Mouse (Mus musculus) myocyte (in vitro differentiated cells): ENCODE measurements around the gene Usp33. TPM values are rescaled to one million over a fixed set of nuclear protein-coding genes. Genes with fewer than 3 reads are reported as not detected.

Experiments used
- H3K27me3 ChIP-seq: one replicate; pipeline ENCODE4 v1.6.1; 2011; ENCODE audit not compliant: control insufficient read depth, insufficient read depth, insufficient read length
- H3K36me3 ChIP-seq: one replicate; pipeline ENCODE4 v1.6.1; 2011; ENCODE audit not compliant: control insufficient read depth, insufficient read depth
- H3K4me2 ChIP-seq: one replicate; pipeline ENCODE4 v1.6.1; 2011; ENCODE audit warnings: low read depth, control low read depth
- H3K4me3 ChIP-seq: one replicate; pipeline ENCODE4 v1.5.1; 2011; ENCODE audit warnings: mild to moderate bottlenecking, control low read depth, moderate library complexity
- H3K79me2 ChIP-seq: one replicate; pipeline ENCODE4 v1.6.1; 2011; ENCODE audit not compliant: control insufficient read depth, insufficient read depth
- H3ac ChIP-seq: one replicate; pipeline ENCODE4 v1.6.1; 2011; ENCODE audit not compliant: control insufficient read depth, insufficient read length
- CEBPB ChIP-seq: IDR thresholded peaks from 2 replicates; pipeline ENCODE4 v1.6.1; 2011; ENCODE audit warnings: mild to moderate bottlenecking, moderate library complexity; ENCODE audit not compliant: poor library complexity, insufficient read depth, severe bottlenecking
- E2F4 ChIP-seq: IDR thresholded peaks from one replicate; pipeline ENCODE4 v1.6.1; 2011; ENCODE audit warnings: mild to moderate bottlenecking, control low read depth, moderate library complexity; ENCODE audit not compliant: insufficient read depth
- MAX ChIP-seq: IDR thresholded peaks from one replicate; pipeline ENCODE4 v1.6.1; 2011; ENCODE audit warnings: low read depth, mild to moderate bottlenecking, control low read depth
- MYOD1 ChIP-seq, 3 experiments: IDR thresholded peaks; one replicate each; pipeline ENCODE4 v1.6.1; 2011; ENCODE audit warnings: control low read depth in 2 of 3, low read depth in 2 of 3, mild to moderate bottlenecking in 2 of 3, moderate library complexity in 1 of 3; ENCODE audit not compliant: insufficient read length in 2 of 3, control insufficient read depth in 1 of 3
- MYOG ChIP-seq, 3 experiments: IDR thresholded peaks; one replicate each; pipeline ENCODE4 v1.6.1; 2011; ENCODE audit warnings: control low read depth in 2 of 3, low read depth in 2 of 3, mild to moderate bottlenecking in 2 of 3; ENCODE audit not compliant: insufficient read length in 2 of 3, control insufficient read depth in 1 of 3, insufficient read depth in 1 of 3
- POLR2A ChIP-seq: IDR thresholded peaks from one replicate; pipeline ENCODE4 v1.6.1; 2011; ENCODE audit warnings: low read depth, mild to moderate bottlenecking, control low read depth, moderate library complexity; ENCODE audit not compliant: insufficient read length
- POLR2AphosphoS2 ChIP-seq: IDR thresholded peaks from one replicate; pipeline ENCODE4 v1.6.1; 2011; ENCODE audit warnings: low read depth, control low read depth; ENCODE audit not compliant: insufficient read length
- REST ChIP-seq: IDR thresholded peaks from one replicate; pipeline ENCODE4 v1.6.1; 2011; ENCODE audit warnings: mild to moderate bottlenecking, control low read depth, moderate library complexity; ENCODE audit not compliant: insufficient read depth, insufficient read length
- SRF ChIP-seq: IDR thresholded peaks from one replicate; pipeline ENCODE4 v1.6.1; 2011; ENCODE audit warnings: low read depth; ENCODE audit not compliant: control insufficient read depth, insufficient read length
- TCF12 ChIP-seq: IDR thresholded peaks from one replicate; pipeline ENCODE4 v1.6.1; 2011; ENCODE audit warnings: mild to moderate bottlenecking, control low read depth; ENCODE audit not compliant: poor library complexity, insufficient read depth, severe bottlenecking
- TCF3 ChIP-seq: IDR thresholded peaks from one replicate; pipeline ENCODE4 v1.6.1; 2011; ENCODE audit warnings: low read depth, control low read depth; ENCODE audit not compliant: insufficient read length
- USF1 ChIP-seq: IDR thresholded peaks from one replicate; pipeline ENCODE4 v1.6.1; 2011; ENCODE audit warnings: low read depth, mild to moderate bottlenecking, control low read depth, moderate library complexity
- polyA plus RNA-seq: library from polyadenylated mRNA; unstranded; fragments of >200 nt; fragmentation: generic; extraction: Trizol; gene quantifications from one replicate; pipeline ENCODE4 v1.2.1, GENCODE M21; 2012; ENCODE audit warnings: missing spikeins

Usp33 gene
- polyA plus RNA-seq, 1 experiment = 7.9 TPM

DNA sequence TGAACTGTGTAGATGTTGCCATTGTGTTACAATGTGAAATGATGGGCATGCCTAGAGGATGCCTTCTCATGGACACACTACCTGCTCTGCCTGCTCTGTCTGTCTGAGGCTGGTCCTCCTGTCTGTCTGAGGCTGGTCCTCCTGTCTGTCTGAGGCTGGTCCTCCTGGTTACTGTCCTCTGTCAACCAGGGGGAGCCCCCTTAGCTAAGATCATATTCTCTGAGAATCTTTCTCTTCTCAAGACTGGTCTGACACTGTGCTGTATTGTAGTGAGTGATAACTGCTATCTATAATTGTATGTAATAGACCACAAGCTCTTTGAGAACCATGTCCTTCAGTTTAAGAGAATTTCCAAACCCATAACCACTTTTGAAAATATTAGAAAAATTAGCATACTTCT is 89.3 kb downstream of the Usp33 start:
- Histone ChIP-seq H3ac (no peak overlapping the region), H3K4me3 (no peak overlapping the region), H3K4me2 (no peak overlapping the region), H3K79me2 (peaks cover 65% of the 10 kb centered on the region), H3K36me3 (no peaks in the 10 kb centered on the region), H3K27me3 (no peaks in the 10 kb centered on the region)
- TF ChIP-seq SRF (no peak), TCF3 (no peak), REST (no peak), CEBPB (no peak), MYOG (IDR thresholded peaks at IDR 0.05; ENCODE audit: control insufficient read depth in 1 of 3, insufficient read depth in 1 of 3, insufficient read length in 2 of 3, low read depth in 2 of 3) (no peak), MAX (no peak), MYOD1 (IDR thresholded peaks at IDR 0.05; ENCODE audit: control insufficient read depth in 1 of 3, insufficient read length in 2 of 3, low read depth in 2 of 3) (no peak), E2F4 (no peak), USF1 (no peak), POLR2AphosphoS2 (no peak), POLR2A (no peak), TCF12 (no peak)

DNA sequence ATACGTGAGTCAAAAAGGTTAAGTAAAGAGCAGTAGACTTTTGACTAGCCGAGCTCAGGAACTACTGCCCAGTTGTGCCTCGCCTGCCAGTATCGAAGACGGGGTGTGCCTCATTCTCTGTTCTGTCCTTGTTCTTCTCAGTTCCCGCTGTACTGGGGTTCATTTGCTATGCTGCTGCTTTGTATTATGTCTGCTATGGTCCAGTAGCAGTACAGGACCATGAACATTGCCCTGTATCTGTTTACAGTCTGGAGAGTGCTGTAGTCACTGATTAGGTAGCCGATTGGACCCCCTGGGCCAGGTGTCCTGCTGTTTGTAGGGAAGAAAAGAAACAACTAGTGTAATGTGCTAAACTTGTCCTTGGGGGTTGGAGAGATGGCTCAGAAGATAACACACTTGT is 91.8 kb downstream of the Usp33 start:
- Histone ChIP-seq H3K79me2 (peaks cover 72% of the 10 kb centered on the region), H3K27me3 (no peaks in the 10 kb centered on the region), H3ac (no peak overlapping the region), H3K36me3 (no peaks in the 10 kb centered on the region), H3K4me2 (no peak overlapping the region), H3K4me3 (no peak overlapping the region)
- no peak for TF ChIP-seq TCF3
- TF ChIP-seq E2F4 = no peak
- no peak for TF ChIP-seq MAX
- TF ChIP-seq MYOD1 (IDR thresholded peaks at IDR 0.05; ENCODE audit: control insufficient read depth in 1 of 3, insufficient read length in 2 of 3, low read depth in 2 of 3) = no peak
- no peak for TF ChIP-seq TCF12
- no peak for TF ChIP-seq REST
- no peak for TF ChIP-seq SRF
- TF ChIP-seq MYOG (IDR thresholded peaks at IDR 0.05; ENCODE audit: control insufficient read depth in 1 of 3, insufficient read depth in 1 of 3, insufficient read length in 2 of 3, low read depth in 2 of 3) = no peak
- TF ChIP-seq POLR2AphosphoS2 = no peak
- no peak for TF ChIP-seq CEBPB
- no peak for TF ChIP-seq USF1

DNA sequence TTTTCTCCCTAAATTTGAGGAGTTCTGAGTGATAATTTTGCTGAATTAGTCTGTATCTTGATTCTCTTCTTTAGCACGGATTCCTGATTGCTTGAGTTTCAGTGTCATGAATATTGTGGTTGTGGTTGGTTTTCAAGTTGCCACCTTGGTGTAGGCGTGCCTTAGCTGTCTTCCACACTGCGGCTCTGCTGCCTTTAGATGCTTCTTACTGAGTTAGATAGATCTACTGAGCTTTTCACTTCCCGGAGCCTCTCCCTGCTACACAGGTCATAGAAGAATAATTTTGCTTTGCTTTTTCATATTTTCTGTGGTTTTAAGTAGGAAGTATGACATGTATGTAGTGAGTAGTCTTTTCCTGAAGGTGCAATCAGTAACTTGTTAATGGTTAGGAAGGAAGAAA is 96.5 kb downstream of the Usp33 start:
- Histone ChIP-seq H3K27me3 (no peaks in the 10 kb centered on the region), H3K79me2 (peaks cover 60% of the 10 kb centered on the region)
- TF ChIP-seq TCF12 = no peak
- no peak for TF ChIP-seq MAX
- no peak for TF ChIP-seq MYOD1 (IDR thresholded peaks at IDR 0.05; ENCODE audit: control insufficient read depth in 1 of 3, insufficient read length in 2 of 3, low read depth in 2 of 3)
- TF ChIP-seq POLR2A = no peak
- TF ChIP-seq REST = no peak
- TF ChIP-seq SRF = no peak
- no peak for TF ChIP-seq E2F4
- no peak for TF ChIP-seq USF1
- no peak for TF ChIP-seq MYOG (IDR thresholded peaks at IDR 0.05; ENCODE audit: control insufficient read depth in 1 of 3, insufficient read depth in 1 of 3, insufficient read length in 2 of 3, low read depth in 2 of 3)

More for the DNA sequence above, 96.5 kb downstream of the Usp33 start:
- no peak overlapping the region for H3K4me3 ChIP-seq
- H3K4me2 ChIP-seq = no peak overlapping the region
- H3ac ChIP-seq = no peak overlapping the region
- H3K36me3 ChIP-seq = peaks cover 12% of the 10 kb centered on the region

Other genes with a start within 250 kb of the Usp33 start
- gene Gipc2, start 180.2 kb upstream of the Usp33 start, polyA plus RNA-seq = 0.16 TPM
- gene Dnajb4, start 136.2 kb upstream of the Usp33 start, polyA plus RNA-seq = 8.1 TPM
- 27.9 TPM for gene Fubp1, start 136.1 kb upstream of the Usp33 start, polyA plus RNA-seq
- gene Nexn, start 80.1 kb upstream of the Usp33 start, polyA plus RNA-seq = 24.9 TPM
- 0.26 TPM for gene Miga1, start 6.1 kb upstream of the Usp33 start, polyA plus RNA-seq
- 6.6 TPM for gene Zzz3, start 49.0 kb downstream of the Usp33 start, polyA plus RNA-seq